Mouse (Mus musculus) heart, adult 2 months (tissue): ENCODE data around the gene P3h3. TPM values are rescaled to one million over a fixed set of nuclear protein-coding genes. Genes with fewer than 3 reads are reported as not detected.

Source experiments
- DNase-seq, 2 experiments: peaks; one replicate each; pipeline ENCODE4 v3.0.0; 2021
- H3K27ac ChIP-seq: fragments of 200-600 bp; 2 replicates; pipeline ENCODE4 v1.8.1; 2022
- H3K27me3 ChIP-seq: fragments of 200-500 bp; 2 replicates; pipeline ENCODE4 v1.6.1; 2012; ENCODE audit warnings: mild to moderate bottlenecking, low read length, inconsistent platforms, mixed read lengths; ENCODE audit not compliant: control insufficient read depth, insufficient read depth
- H3K36me3 ChIP-seq: fragments of 200-500 bp; 2 replicates; pipeline ENCODE4 v1.6.1; 2012; ENCODE audit warnings: low read length, inconsistent platforms; ENCODE audit not compliant: control insufficient read depth, insufficient read depth
- H3K4me1 ChIP-seq: fragments of 200-500 bp; 2 replicates; pipeline ENCODE4 v1.6.1; 2011; ENCODE audit warnings: low read length; ENCODE audit not compliant: control insufficient read depth, insufficient read depth
- H3K4me3 ChIP-seq: fragments of 200-600 bp; 2 replicates; pipeline ENCODE4 v1.8.1; 2022
- H3K79me2 ChIP-seq: fragments of 200-500 bp; replicated peaks from 2 replicates; pipeline ENCODE4 v1.6.1; 2012; ENCODE audit warnings: mild to moderate bottlenecking, inconsistent platforms, low read length, moderate library complexity, mixed read lengths; ENCODE audit not compliant: control insufficient read depth, insufficient read depth
- H3K9ac ChIP-seq: fragments of 200-500 bp; 2 replicates; pipeline ENCODE4 v1.6.1; 2012; ENCODE audit warnings: low read depth, mild to moderate bottlenecking, control low read depth, inconsistent platforms, low read length, mixed read lengths
- CTCF ChIP-seq: fragments of 200-600 bp; IDR thresholded peaks from 2 replicates; pipeline ENCODE4 v1.8.1; 2022; ENCODE audit warnings: antibody characterized with exemption, mild to moderate bottlenecking, moderate library complexity
- EP300 ChIP-seq: fragments of 200-500 bp; IDR thresholded peaks from 2 replicates; pipeline ENCODE4 v1.6.1; 2011; ENCODE audit warnings: low read depth, low read length, control low read depth; ENCODE audit not compliant: insufficient read depth
- POLR2A ChIP-seq: fragments of 200-500 bp; IDR thresholded peaks from 2 replicates; pipeline ENCODE4 v1.6.1; 2011; ENCODE audit warnings: mild to moderate bottlenecking, low read depth, low read length, control low read depth; ENCODE audit not compliant: insufficient read depth
- WGBS: fragments of 180-500 bp; shearing (Covaris S2); methylation state at CpG from one replicate; pipeline ENCODE4 v1.1.7; 2018; 5-methylcytosine and 5-hydroxymethylcytosine counted together
- intact Hi-C: fragments of 180-260 bp; cut with DNase I; formaldehyde crosslinking; loops from one replicate; pipeline ENCODE4 v1.15.1; 2025
- long read RNA-seq: library from polyadenylated mRNA; stranded (forward); transcript quantifications from one replicate; pipeline ENCODE4 v2.0.0, GENCODE M21; 2021
- polyA plus RNA-seq: library from polyadenylated mRNA; depleted of rRNA; stranded (reverse); fragments of >200 nt; gene quantifications from 2 replicates; pipeline ENCODE4 v1.2.3, GENCODE M21; 2012; rRNA removed
- total RNA-seq, 2 experiments: library from RNA; stranded (reverse); gene quantifications; 2 replicates each; pipeline ENCODE4 v1.2.3; 2021

P3h3 gene
- 10 to 100 TPM in 1 of 2 experiments, 1 to 10 TPM in 1; 6.9 to 10.6 TPM for total RNA-seq
- 15.5 and 16.2 TPM in 2 replicates for polyA plus RNA-seq
- long read RNA-seq, transcript P3h3-201 (15 exons, 2,850 nt) = major isoform, 13 of 14 reads
- long read RNA-seq, partial matches to known transcripts = 0 of 14 reads
- long read RNA-seq, other reads (novel, unspliced or antisense) = 1 of 14 reads

DNA sequence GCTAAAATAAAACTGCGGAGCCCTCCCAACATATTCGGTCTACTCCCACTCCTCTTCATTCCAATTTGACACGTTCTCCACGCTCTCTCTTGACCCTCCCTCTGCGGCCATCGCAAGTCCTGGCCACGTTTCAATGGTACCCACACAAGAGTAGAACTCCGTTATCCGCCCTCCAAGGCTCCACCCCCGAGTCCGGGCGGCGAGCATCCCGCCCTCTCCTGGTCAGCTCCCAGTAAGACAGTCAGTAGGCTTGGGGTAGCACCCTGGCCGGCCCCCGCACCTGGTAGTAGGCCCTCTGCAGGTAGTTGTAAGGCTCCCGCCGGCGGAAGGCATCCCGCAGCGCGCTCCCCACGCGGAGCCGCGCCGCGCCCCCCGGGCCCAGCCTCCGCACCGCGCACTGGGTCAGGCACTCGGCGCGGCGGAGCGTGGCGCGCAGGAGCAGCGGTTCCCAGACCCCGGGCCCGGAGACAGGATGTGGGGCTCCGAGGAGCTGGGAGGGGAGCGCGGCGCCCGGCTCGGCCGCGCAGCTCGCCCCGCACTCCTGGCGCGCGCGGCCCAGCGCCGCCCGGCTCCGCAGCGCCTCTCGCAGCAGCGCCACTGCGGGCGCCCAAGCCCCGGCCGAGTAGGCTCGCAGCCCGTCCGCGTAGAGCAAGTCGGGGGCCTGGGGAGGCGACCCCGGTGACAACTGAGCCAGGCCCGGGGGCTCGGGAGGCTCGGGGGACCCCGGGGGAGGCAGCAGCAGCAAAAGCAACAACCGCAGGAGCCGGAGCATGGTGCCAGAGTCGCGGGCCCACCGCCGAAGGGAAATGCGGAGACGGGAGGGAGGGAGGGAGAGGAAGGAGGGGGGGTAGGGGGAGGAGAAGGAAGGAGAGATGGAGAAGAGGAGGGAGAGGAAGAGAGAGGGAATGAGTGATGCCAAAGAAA is at the start of gene P3h3:
Gene P3h3 (minus strand): TSS at position 837 of the 924 bp plus-strand sequence.
- DNase-seq = peak; percentile 86 to 87
- intact Hi-C loops = loop anchor here (5.0 kb wide), 1 partner anchor 155 kb away; no protein-coding TSS in a partner anchor

DNA sequence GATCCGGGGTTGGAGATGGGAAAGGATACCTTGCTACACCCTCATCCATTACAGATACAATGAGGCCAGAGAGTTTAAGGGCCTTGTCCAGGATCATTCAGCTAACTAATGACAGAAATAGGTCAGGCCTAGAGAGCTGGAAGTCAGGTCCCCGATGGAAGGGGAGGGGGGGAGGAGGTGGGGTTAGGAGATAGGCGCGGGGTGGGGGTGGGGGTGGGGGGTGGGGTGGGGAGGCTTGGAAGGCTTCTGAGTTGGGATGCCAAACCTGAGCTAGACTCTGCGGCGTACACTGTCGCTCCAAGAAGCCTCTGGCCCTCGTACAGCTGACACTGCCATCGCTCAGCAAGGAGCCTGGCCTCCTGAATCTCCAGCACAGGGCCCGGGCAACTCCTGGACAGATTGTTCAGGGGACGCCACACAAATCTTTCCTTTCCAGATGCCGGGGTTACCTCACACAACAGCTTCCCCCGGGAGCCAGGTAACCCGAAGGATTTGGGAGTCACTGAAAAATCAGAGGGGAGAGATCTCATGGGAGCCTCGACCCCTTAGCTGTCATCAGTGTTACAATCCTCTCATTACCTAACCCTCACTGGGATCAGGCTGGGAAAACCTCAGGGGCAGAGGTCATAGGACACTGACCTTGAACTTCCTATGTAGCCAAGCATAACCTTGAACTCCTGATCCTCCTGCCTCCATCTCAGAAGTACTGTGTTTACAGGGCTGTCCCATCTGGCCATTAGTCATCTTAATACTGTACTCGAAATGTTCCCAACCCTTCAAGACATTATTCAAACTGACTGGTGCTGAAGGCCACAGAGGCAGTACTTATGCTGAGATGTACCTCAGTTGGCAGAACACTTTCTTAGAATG is 47.7 kb upstream of the P3h3 start:
- TF ChIP-seq POLR2A (no peak), EP300 (no peak), CTCF (no peak)
- DNase-seq = no peak

More for the DNA sequence above, at the start of gene P3h3:
- WGBS = under 1% methylated on average over 86 of the region's 86 CpGs
- peak within 1 kb of the TSS; percentile 44 for H3K4me3 ChIP-seq
- no peaks in the 10 kb centered on the region for H3K27me3 ChIP-seq
- H3K9ac ChIP-seq = peak within 1 kb of the TSS; percentile 54
- peak within 1 kb of the TSS; percentile 76 for H3K27ac ChIP-seq
- H3K4me1 ChIP-seq = peaks cover 3% of the 10 kb centered on the region
- no peaks in the 10 kb centered on the region for H3K36me3 ChIP-seq
- peak; percentile 16; the same call in 1 of the 2 replicates for TF ChIP-seq POLR2A
- peak; percentile 81 for TF ChIP-seq CTCF
- TF ChIP-seq EP300 = no peak
- H3K79me2 ChIP-seq = no peaks in the 10 kb centered on the region

DNA sequence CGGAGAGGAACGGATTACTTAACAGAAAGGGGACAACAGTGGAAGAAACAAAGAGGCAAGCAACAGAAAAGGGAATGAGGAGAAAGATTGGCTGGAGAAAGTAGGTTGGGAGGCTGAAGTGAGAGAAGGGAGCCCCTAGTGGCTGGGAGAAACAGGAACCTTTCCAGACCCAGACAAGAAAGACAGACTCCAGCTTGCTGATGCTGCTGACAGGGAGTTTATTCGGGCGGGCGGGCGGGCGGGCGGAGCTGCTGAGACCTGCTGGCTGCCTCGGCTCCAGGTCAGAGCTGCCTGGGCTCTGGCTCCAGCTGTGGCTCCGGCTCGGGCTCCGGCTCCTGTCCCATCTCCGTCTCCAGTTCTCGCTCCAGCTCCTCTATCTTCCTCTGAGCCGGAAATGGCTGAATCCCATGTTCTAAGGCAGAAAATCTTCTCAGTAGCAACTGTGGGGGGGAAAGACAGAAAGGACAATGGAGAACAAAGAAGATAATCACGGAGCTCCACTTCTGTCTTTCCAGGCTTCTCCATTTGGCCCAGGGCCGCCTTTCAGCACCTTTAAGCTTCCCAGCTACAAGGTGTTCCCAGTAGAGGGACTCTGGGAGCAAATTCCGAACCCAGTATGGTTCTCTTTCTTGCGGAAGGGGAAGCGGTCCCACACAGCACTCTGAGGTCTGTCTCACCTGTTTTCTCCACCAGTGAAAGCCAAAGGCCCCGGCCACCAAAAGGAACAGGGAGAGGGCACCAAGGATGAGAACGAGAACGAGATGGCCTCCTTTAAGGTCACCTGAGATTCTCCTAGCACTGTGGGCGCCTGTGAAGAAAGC is 46.8 kb upstream of the P3h3 start:
- peak overlapping the region; percentile 95 for H3K27ac ChIP-seq
- no peaks in the 10 kb centered on the region for H3K36me3 ChIP-seq
- peak; percentile 63 for TF ChIP-seq CTCF
- peak; percentile 25 for TF ChIP-seq POLR2A
- TF ChIP-seq EP300 = peak; percentile 69; the same call in 1 of the 2 replicates
- H3K9ac ChIP-seq = peak overlapping the region; percentile 74
- intact Hi-C loops = loop anchor here (1.0 to 5.0 kb wide), 4 partner anchors 13 to 123 kb away; partner anchors contain the start of gene Zfp384
- H3K4me3 ChIP-seq = peak overlapping the region; percentile 54
- peaks cover 3% of the 10 kb centered on the region; the same call in 1 of the 2 replicates for H3K4me1 ChIP-seq
- no peaks in the 10 kb centered on the region for H3K27me3 ChIP-seq
- WGBS = 12% methylated on average over 24 of the region's 24 CpGs
- DNase-seq = peak; percentile 67 to 83
- H3K79me2 ChIP-seq = no peaks in the 10 kb centered on the region

More for the DNA sequence above, 47.7 kb upstream of the P3h3 start:
- intact Hi-C loops = loop anchor here (1.0 to 5.0 kb wide), 4 partner anchors 12 to 122 kb away; partner anchors contain the start of gene Zfp384
- Histone ChIP-seq H3K4me1 (peaks cover 3% of the 10 kb centered on the region; the same call in 1 of the 2 replicates), H3K27ac (peak overlapping the region; percentile 95), H3K36me3 (no peaks in the 10 kb centered on the region), H3K79me2 (no peaks in the 10 kb centered on the region), H3K27me3 (no peaks in the 10 kb centered on the region), H3K9ac (peak overlapping the region; percentile 30; the same call in 1 of the 2 replicates), H3K4me3 (no peak overlapping the region)
- WGBS = 46% methylated on average over 16 of the region's 16 CpGs

DNA sequence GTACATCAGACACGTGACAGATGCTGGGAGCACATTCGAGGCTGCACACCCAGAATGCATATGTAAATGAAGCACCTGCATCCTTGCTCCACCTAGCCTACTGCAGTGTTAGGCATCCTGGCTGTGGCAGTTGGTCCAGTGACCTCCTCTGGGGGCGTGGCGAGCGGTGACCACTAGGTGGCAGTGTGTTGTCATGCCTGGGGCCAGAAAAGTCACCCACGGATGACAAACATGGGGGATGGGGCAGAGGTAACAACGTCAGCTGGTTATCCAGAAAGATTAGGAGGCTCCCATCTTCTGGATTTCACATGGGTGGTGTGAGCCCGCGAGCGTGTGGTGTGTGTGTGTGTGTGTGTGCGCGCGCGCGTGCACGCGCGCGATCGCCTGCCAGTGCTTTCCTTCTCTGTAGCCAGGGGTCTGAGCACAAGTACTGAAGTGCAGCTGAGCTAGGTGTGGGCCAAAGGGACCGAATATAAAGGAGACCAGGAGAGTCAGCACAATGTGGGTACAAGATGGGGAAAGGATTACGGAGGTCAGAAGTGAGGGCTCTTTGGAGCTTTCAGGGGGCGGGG is 46.1 kb upstream of the P3h3 start:
- under 1% methylated on average over 23 of the region's 23 CpGs for WGBS
- Histone ChIP-seq H3K36me3 (no peaks in the 10 kb centered on the region), H3K27me3 (no peaks in the 10 kb centered on the region), H3K9ac (peak overlapping the region; percentile 74), H3K79me2 (no peaks in the 10 kb centered on the region), H3K4me3 (peak overlapping the region; percentile 54), H3K27ac (peak overlapping the region; percentile 95), H3K4me1 (peaks cover 3% of the 10 kb centered on the region; the same call in 1 of the 2 replicates)
- intact Hi-C loops = loop anchor here (1.0 to 5.0 kb wide), 7 partner anchors 14 to 181 kb away; partner anchors contain the start of gene Zfp384
- TF ChIP-seq POLR2A (peak; percentile 41; the same call in 1 of the 2 replicates), EP300 (peak; percentile 97), CTCF (peak; percentile 79)
- DNase-seq = peak; percentile 93 to 97
